Mouse (Mus musculus) layer of hippocampus, postnatal 14 days (tissue): ENCODE results near the gene Cdhr3. TPM values are rescaled to one million over a fixed set of nuclear protein-coding genes. Genes with fewer than 3 reads are reported as not detected.

Experiments used
- DNase-seq, 2 experiments: peaks; one replicate each; pipeline ENCODE4 v3.0.0; 2021 to 2022; ENCODE audit warnings: low spot score in 2 of 2, mixed read lengths in 1 of 2
- total RNA-seq, 2 experiments: library from RNA; stranded (reverse); gene quantifications; 2 replicates each; pipeline ENCODE4 v1.2.3; 2021

The Cdhr3 gene
- total RNA-seq, 2 experiments from 2014 or later, result 0.76 to 2.5 TPM

GRCm38 (mm10) chr12:33035719-33036521 is 56.8 kb downstream of the Cdhr3 start:
- peak; percentile 75 to 87 for DNase-seq

- no peak for DNase-seq
Measured at GRCm38 (mm10) chr12:33035089-33035718, 57.5 kb downstream of the Cdhr3 start.

- DNase-seq, result no peak
Measured at GRCm38 (mm10) chr12:33034343-33035088, 58.2 kb downstream of the Cdhr3 start.

GRCm38 (mm10) chr12:33033221-33033620 is 59.5 kb downstream of the Cdhr3 start:
- no peak for DNase-seq

GRCm38 (mm10) chr12:33030589-33030988 is 62.1 kb downstream of the Cdhr3 start:
- no peak for DNase-seq

- DNase-seq, result no peak
Measured at GRCm38 (mm10) chr12:33030066-33030465, 62.6 kb downstream of the Cdhr3 start.

- no peak for DNase-seq
Measured at GRCm38 (mm10) chr12:33028708-33029107, 64.0 kb downstream of the Cdhr3 start.

GRCm38 (mm10) chr12:33028109-33028691 is 64.5 kb downstream of the Cdhr3 start:
- DNase-seq, result no peak

GRCm38 (mm10) chr12:33027093-33027492 is 65.6 kb downstream of the Cdhr3 start:
- DNase-seq, result peak; percentile 71 to 85

- no peak for DNase-seq
Measured at GRCm38 (mm10) chr12:33024524-33024923, 68.2 kb downstream of the Cdhr3 start.

- no peak for DNase-seq
Measured at GRCm38 (mm10) chr12:33021751-33022150, 70.9 kb downstream of the Cdhr3 start.

GRCm38 (mm10) chr12:33021140-33021539 is 71.5 kb downstream of the Cdhr3 start:
- no peak for DNase-seq

- no peak for DNase-seq
Measured at GRCm38 (mm10) chr12:33020011-33020410, 72.7 kb downstream of the Cdhr3 start.

- no peak for DNase-seq
Measured at GRCm38 (mm10) chr12:33018601-33019000, 74.1 kb downstream of the Cdhr3 start.

GRCm38 (mm10) chr12:33016824-33017705 is 75.6 kb downstream of the Cdhr3 start:
- no peak for DNase-seq

GRCm38 (mm10) chr12:33015103-33015502 is 77.6 kb downstream of the Cdhr3 start:
- DNase-seq, result no peak

- no peak for DNase-seq
Measured at GRCm38 (mm10) chr12:33014050-33014796, 78.5 kb downstream of the Cdhr3 start.

GRCm38 (mm10) chr12:33010026-33010425 is 82.6 kb downstream of the Cdhr3 start:
- DNase-seq, result peak in 1 of 2 experiments; percentile 49

- DNase-seq, result no peak
Measured at GRCm38 (mm10) chr12:33009206-33009966, 83.3 kb downstream of the Cdhr3 start.
